Mouse (Mus musculus) lung, embryonic 15.5 days (tissue): Measurements from ENCODE around the gene Fam43a. TPM values are rescaled to one million over a fixed set of nuclear protein-coding genes. Genes with fewer than 3 reads are reported as not detected.

ENCODE experiments used
- ATAC-seq: fragments of 200-750 bp; cut with Nextera tagmentation; 2 replicates; pipeline ENCODE4 v1.8.0; 2017; ENCODE audit warnings: moderate number of reproducible peaks, borderline replicate concordance; ENCODE audit not compliant: low FRiP score, low TSS enrichment; ENCODE audit errors: extremely low read depth
- H3K27ac ChIP-seq: fragments of 300-500 bp; sonication (generic); 2 replicates; pipeline ENCODE4 v1.5.1; 2015; ENCODE audit warnings: moderate library complexity, mild to moderate bottlenecking, inconsistent platforms
- H3K27me3 ChIP-seq: fragments of 300-500 bp; sonication (generic); 2 replicates; pipeline ENCODE4 v1.6.1; 2015; ENCODE audit warnings: inconsistent platforms
- H3K36me3 ChIP-seq: fragments of 300-500 bp; sonication (generic); 2 replicates; pipeline ENCODE4 v1.6.1; 2015; ENCODE audit warnings: inconsistent platforms
- H3K4me1 ChIP-seq: fragments of 300-500 bp; sonication (generic); 2 replicates; pipeline ENCODE4 v1.6.1; 2015; ENCODE audit warnings: inconsistent platforms
- H3K4me2 ChIP-seq: fragments of 300-500 bp; sonication (generic); 2 replicates; pipeline ENCODE4 v1.6.1; 2015; ENCODE audit warnings: inconsistent platforms, mild to moderate bottlenecking, moderate library complexity
- H3K4me3 ChIP-seq: fragments of 300-500 bp; sonication (generic); 2 replicates; pipeline ENCODE4 v1.5.1; 2015; ENCODE audit warnings: mild to moderate bottlenecking, inconsistent platforms
- H3K9ac ChIP-seq: fragments of 300-500 bp; sonication (generic); 2 replicates; pipeline ENCODE4 v1.6.1; 2015; ENCODE audit warnings: inconsistent platforms
- H3K9me3 ChIP-seq: fragments of 300-500 bp; sonication (generic); 2 replicates; pipeline ENCODE4 v1.6.1; 2016; ENCODE audit warnings: inconsistent platforms
- WGBS: fragments of 180-500 bp; shearing (Covaris S2); methylation state at CpG from one replicate; pipeline ENCODE4 v1.1.7; 2015; 5-methylcytosine and 5-hydroxymethylcytosine counted together
- polyA plus RNA-seq: library from polyadenylated mRNA; unstranded; fragments of >200 nt; fragmentation: Nextera tagmentation; extraction: Ambion mirVana; gene quantifications from 2 replicates; pipeline ENCODE4 v1.2.1, GENCODE M21; 2015

The Fam43a gene
- polyA plus RNA-seq, 1 experiment from 2014 or later = 25.8 TPM

DNA sequence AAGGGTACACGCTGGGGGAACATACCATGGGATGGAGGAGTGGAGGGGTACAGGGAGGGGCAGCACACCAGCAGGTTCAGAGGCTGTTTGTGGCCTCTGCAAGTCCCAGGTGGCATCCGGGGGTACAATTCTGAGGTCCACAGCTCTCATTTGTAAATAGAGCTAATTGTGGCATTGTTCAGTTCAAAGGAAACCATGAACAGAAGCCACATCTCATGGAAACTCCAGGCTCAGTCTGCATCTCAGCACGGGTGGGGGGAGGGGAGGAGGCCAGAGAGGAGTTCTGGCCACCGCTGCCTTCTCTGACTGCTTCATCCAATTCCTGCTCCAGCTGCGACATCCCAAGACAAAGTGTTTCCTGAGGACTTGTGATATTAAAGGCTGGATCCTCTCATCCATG, 14.6 kb downstream of the Fam43a start:
- ATAC-seq = no peak
- Histone ChIP-seq H3K27me3 (no peaks in the 10 kb centered on the region), H3K4me2 (no peak overlapping the region), H3K36me3 (no peaks in the 10 kb centered on the region), H3K4me3 (no peak overlapping the region), H3K4me1 (no peaks in the 10 kb centered on the region), H3K9ac (no peak overlapping the region), H3K27ac (no peak overlapping the region), H3K9me3 (no peaks in the 10 kb centered on the region)
- 35% methylated on average over 5 of the region's 5 CpGs for WGBS

DNA sequence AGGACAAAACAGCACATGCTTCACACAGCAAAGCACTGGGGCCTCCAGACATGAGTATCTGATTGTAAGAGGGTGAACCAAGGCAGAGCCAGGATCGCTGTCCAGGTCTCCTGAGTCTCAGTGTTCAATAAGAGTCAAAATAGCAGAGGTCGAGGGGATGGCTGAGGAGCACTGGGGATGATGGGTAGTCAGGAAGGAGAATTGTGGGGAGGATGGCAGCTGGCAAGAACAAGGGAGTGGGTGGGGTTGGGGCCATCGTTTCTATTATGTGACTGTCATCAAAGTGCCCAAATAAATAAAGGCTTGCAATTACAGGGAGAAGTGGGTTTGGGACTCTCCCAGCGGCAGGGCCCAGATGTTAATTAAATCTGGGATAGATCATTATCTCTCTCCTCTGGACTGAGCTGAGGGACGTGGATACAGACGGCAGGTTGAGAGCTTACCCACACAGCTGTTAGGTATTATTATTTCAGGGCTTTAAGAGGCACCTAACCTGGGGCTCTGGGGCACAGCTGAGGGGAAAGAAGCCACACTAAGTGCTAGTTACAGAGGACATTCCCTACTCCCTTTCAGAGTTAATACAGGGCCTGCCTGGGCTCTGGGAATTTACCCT, 15.3 kb downstream of the Fam43a start:
- WGBS = 45% methylated on average over 6 of the region's 6 CpGs
- Histone ChIP-seq H3K9me3 (no peaks in the 10 kb centered on the region), H3K27ac (no peak overlapping the region), H3K4me2 (no peak overlapping the region), H3K9ac (no peak overlapping the region), H3K36me3 (no peaks in the 10 kb centered on the region), H3K4me3 (no peak overlapping the region), H3K27me3 (no peaks in the 10 kb centered on the region), H3K4me1 (no peaks in the 10 kb centered on the region)
- no peak for ATAC-seq

DNA sequence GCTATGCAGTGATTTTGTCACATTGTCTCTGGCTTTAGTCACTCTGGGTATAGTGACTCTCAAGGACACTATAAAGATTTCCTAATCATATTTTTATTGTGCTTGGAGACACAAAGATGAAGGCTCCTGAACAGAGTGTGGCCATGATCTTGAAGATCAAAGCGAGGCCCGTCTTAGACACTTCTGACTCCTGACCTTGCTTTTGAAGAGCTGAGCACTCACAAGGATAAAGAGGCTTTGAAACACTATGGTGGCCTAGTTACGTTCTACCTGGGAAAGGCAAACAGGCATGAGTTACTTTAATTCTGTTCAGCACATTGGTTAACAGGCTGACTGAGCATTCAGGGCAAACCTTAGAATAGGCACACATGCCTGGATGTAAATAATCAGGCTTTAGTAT, 16.8 kb downstream of the Fam43a start:
- ATAC-seq = no peak
- Histone ChIP-seq H3K27ac (no peak overlapping the region), H3K4me3 (no peak overlapping the region), H3K9ac (no peak overlapping the region), H3K36me3 (no peaks in the 10 kb centered on the region), H3K27me3 (no peaks in the 10 kb centered on the region), H3K4me1 (no peaks in the 10 kb centered on the region), H3K9me3 (no peaks in the 10 kb centered on the region), H3K4me2 (no peak overlapping the region)
- WGBS = 59% methylated on average over 3 of the region's 3 CpGs

DNA sequence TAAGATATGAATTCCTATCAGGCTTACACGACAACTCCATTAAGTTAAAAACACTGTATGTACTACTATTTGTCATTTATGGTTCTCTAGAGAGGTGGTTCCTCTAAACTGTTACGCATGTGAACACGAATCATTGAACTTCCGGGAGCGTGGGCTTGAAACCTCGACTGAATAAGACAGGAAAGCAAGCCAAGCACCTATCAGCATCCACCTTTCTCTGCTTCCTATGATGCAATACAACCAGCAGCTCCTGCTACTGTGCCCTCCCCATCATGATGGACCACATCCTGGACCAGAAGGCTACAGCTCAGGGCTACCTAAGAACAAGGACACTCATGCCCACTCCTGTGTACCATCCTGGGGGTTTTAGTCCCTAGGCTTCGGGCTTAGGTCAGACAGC, 24.1 kb downstream of the Fam43a start:
- Histone ChIP-seq H3K9ac (no peak overlapping the region), H3K4me3 (no peak overlapping the region), H3K4me2 (no peak overlapping the region), H3K4me1 (no peaks in the 10 kb centered on the region), H3K27me3 (no peaks in the 10 kb centered on the region), H3K27ac (no peak overlapping the region), H3K9me3 (no peaks in the 10 kb centered on the region), H3K36me3 (no peaks in the 10 kb centered on the region)
- 73% methylated on average over 7 of the region's 7 CpGs for WGBS
- ATAC-seq = no peak

DNA sequence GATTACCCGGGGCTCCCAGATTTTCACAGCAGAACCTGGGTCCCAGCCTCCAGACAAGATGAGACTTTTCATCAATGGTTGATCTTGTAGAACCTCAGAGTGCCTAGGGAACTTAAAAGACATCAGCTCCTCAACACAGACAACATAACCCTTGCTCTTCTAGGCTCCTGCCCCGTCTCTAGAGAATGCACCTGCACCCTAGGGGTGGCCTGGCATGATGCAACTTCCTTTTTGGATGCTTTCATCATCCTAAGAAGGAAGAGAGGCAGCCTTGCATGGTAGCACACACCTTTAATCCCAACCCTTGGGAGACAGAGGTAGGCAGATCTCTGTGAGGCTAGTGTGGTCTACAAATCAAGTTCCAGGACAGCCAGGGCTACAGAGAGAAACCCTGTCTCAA, 25.1 kb downstream of the Fam43a start:
- H3K36me3 ChIP-seq = no peaks in the 10 kb centered on the region
- H3K27me3 ChIP-seq = no peaks in the 10 kb centered on the region
- no peak overlapping the region for H3K4me3 ChIP-seq
- WGBS = 68% methylated on average over 2 of the region's 2 CpGs
- no peaks in the 10 kb centered on the region for H3K4me1 ChIP-seq
- no peaks in the 10 kb centered on the region for H3K9me3 ChIP-seq
- no peak overlapping the region for H3K4me2 ChIP-seq
- no peak overlapping the region for H3K9ac ChIP-seq
- H3K27ac ChIP-seq = no peak overlapping the region
- no peak for ATAC-seq

DNA sequence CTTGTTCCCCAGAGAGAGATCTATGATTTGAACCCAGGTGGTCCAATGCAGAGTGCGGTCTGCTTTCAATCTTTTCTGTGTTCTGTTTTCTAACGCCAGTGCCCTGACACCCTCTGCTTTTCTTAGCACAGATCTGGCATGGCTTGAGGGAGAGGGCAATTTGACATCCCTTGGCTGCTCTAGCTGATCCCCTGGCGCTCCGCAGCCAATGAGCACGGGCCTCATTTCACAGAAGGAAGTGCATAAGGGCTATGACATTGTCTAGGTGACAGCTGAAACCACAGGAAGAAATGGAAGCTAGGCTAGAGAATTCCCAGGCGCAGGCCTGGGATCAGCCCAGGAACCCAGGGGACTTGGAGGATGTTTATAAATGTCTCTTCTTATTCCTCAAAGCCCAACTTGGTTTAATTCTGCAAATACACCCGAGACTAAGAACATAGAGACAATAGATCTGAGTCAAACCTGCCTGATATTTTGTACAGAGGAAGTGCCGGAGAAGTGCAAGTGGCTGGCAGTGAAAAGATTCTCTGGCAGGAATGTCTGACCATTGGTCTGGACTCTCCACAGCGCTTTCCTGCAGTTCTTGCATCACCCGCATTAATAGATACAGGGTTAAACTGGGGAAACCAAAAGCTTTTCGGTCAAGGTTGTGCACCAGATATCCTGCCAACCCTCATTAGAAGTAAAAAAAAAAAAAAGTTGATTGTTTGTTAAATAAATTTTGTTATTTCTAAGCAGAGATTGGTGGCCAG, 28.2 kb downstream of the Fam43a start:
- 60% methylated on average over 11 of the region's 11 CpGs for WGBS
- no peak overlapping the region for H3K27ac ChIP-seq
- no peak overlapping the region for H3K4me2 ChIP-seq
- no peaks in the 10 kb centered on the region for H3K36me3 ChIP-seq
- H3K27me3 ChIP-seq = no peaks in the 10 kb centered on the region
- ATAC-seq = no peak
- H3K9ac ChIP-seq = no peak overlapping the region
- H3K4me1 ChIP-seq = no peaks in the 10 kb centered on the region
- no peaks in the 10 kb centered on the region for H3K9me3 ChIP-seq
- no peak overlapping the region for H3K4me3 ChIP-seq

DNA sequence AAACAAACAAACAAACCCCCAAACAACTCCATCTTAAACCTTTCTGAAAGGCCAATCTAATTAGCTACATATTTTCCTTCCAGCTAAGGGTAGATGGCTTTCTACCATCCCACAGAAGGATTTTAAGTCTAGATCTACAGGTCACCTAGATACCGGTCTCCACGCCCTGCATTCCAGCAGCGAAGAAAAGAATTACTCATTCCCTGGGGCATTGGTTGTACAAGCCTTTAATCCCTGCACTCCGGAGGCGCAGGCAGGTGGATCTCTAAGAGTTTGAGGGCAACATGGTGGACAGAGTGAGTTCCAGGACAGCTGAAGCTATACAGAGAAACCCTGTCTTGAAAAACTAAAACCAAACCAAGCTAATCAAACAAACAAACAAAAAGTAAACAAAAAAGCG, 28.9 kb downstream of the Fam43a start:
- no peaks in the 10 kb centered on the region for H3K36me3 ChIP-seq
- no peak overlapping the region for H3K4me3 ChIP-seq
- ATAC-seq = no peak
- H3K4me1 ChIP-seq = no peaks in the 10 kb centered on the region
- WGBS = 43% methylated on average over 6 of the region's 6 CpGs
- no peak overlapping the region for H3K4me2 ChIP-seq
- H3K27me3 ChIP-seq = no peaks in the 10 kb centered on the region
- no peaks in the 10 kb centered on the region for H3K9me3 ChIP-seq
- H3K9ac ChIP-seq = no peak overlapping the region
- no peak overlapping the region for H3K27ac ChIP-seq

DNA sequence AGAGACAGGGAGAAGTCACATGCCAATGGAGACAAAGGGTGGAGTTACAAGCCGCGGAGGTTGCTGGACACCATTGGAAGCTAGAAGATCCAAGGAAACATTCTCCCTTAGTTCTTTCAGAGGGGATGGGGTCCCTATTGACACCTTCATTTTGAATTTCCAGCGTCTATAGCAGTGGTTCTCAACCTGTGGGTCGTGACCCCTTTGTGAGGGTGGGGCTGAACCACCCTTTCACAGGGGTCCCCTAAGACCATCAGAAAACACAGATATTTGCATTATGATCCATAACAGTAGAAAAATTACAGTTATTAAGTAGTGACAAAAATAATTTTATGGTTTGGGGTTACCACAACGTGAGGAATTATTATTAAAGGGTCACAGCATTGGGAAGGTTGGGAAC, 30.0 kb downstream of the Fam43a start:
- Histone ChIP-seq H3K9me3 (no peaks in the 10 kb centered on the region), H3K27ac (no peak overlapping the region), H3K4me2 (no peak overlapping the region), H3K36me3 (no peaks in the 10 kb centered on the region), H3K27me3 (no peaks in the 10 kb centered on the region), H3K9ac (no peak overlapping the region), H3K4me3 (no peak overlapping the region), H3K4me1 (no peaks in the 10 kb centered on the region)
- WGBS = 86% methylated on average over 5 of the region's 5 CpGs
- no peak for ATAC-seq

DNA sequence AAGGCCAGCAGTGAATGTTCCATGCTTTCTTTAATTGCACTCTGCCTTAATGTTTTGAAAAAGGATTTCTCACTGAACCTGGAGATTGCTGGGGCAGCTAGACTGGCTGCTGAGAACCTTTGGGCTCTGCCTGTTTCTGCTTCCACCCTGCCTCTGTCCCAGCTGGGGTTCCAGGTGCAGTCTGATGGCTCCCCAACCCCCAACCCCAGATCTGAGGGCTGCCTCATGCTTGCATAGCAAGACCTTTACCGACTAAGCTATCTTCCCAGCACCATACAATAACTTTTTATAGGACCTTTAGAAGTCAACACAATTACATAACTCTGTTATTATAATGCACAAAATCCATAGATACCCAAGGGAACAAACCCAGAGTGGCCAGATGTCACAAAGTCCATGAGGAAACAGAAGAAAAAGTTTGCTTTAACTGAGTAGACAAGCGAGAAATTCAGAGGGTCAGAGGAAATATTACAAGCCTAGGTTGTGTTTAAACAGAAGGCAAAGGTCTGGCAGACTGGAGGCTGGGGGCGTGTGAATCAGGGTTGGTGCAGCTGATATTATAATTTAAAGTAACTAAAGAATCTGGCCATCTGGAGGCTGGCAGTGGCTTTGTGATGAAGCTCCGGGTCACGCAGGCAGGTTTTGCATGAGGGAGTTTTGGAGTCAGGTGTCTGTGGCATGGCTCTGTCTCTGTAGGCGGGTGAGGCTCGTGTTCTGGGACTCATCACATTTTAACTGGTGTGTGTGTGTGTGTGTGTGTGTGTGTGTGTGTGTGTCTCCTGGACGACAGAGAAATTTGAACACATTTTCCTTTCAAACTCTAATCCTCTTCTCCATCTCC, 34.6 kb downstream of the Fam43a start:
- Histone ChIP-seq H3K27ac (no peak overlapping the region), H3K4me3 (no peak overlapping the region), H3K9ac (no peak overlapping the region), H3K4me1 (no peaks in the 10 kb centered on the region), H3K27me3 (no peaks in the 10 kb centered on the region), H3K36me3 (no peaks in the 10 kb centered on the region), H3K4me2 (no peak overlapping the region), H3K9me3 (no peaks in the 10 kb centered on the region)
- ATAC-seq = no peak
- 52% methylated on average over 8 of the region's 8 CpGs for WGBS

DNA sequence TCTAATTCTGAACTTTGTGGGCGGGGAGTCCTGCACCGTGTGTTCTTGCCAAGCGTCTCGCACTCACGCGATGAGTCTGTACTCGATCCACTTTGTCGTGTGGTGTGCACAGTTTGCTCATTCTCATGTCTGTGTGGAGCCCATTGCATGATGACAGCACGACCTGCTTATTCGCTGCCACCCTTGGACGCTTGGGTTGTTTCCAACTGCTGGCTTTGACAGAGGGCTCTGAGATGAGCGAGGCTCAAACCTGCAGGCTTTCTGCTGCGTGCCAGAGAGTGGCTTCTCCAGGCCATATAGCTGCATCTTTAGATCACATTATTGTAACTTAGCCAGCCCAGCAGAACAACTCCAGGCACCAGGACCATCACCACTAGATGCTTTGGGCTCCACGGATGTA, 39.1 kb downstream of the Fam43a start:
- Histone ChIP-seq H3K4me3 (no peak overlapping the region), H3K4me2 (no peak overlapping the region), H3K36me3 (no peaks in the 10 kb centered on the region), H3K4me1 (no peaks in the 10 kb centered on the region), H3K9me3 (no peaks in the 10 kb centered on the region), H3K9ac (no peak overlapping the region), H3K27me3 (no peaks in the 10 kb centered on the region), H3K27ac (no peak overlapping the region)
- no peak for ATAC-seq
- 85% methylated on average over 14 of the region's 14 CpGs for WGBS

DNA sequence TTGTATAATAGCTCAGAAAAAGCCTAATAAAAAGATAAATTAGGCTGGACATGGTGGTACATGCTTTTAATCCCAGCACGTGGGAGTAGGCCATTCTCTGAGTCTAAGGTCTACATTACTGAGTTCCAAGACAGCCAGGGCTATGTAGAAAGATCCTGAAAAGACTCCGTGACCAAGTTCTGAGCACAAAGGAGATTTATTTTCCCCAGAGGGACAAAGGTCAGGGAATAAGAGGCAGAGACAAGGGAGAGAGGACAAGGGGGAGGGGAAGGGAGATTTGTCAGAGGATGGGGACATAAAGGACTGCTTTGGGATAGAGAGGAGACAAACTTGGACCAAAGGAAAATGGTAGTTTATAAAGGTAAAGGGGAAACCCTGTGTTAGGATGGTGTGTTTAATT, 41.1 kb downstream of the Fam43a start:
- Histone ChIP-seq H3K9ac (no peak overlapping the region), H3K4me3 (no peak overlapping the region), H3K36me3 (no peaks in the 10 kb centered on the region), H3K4me2 (no peak overlapping the region), H3K4me1 (no peaks in the 10 kb centered on the region), H3K9me3 (no peaks in the 10 kb centered on the region), H3K27ac (no peak overlapping the region), H3K27me3 (no peaks in the 10 kb centered on the region)
- ATAC-seq = no peak
- 60% methylated on average over 2 of the region's 2 CpGs for WGBS

DNA sequence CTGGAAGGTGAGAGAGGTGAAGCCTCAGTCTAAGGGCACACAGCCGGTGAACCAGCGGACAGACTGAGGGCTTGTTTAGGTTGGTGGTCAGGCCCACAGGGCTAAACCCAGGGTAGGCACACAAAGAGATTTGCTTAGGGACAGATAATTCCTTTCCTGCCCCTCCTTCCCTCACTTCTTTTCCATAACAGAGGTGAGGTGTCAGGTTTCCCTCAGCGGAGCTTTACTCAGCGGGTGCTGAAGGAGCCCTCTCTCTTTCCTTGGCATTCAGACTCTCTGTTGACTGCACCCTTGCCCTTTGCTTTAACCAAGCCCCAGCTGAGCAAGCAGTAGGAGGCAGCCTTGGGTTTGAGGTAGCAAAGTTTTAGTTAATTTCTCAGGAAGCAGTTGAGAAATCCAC, 41.9 kb downstream of the Fam43a start:
- no peaks in the 10 kb centered on the region for H3K36me3 ChIP-seq
- no peak for ATAC-seq

More for the DNA sequence above, 41.9 kb downstream of the Fam43a start:
- Histone ChIP-seq H3K4me1 (no peaks in the 10 kb centered on the region), H3K9ac (no peak overlapping the region), H3K4me2 (no peak overlapping the region), H3K4me3 (no peak overlapping the region), H3K9me3 (no peaks in the 10 kb centered on the region), H3K27ac (no peak overlapping the region), H3K27me3 (no peaks in the 10 kb centered on the region)
- WGBS = 47% methylated on average over 4 of the region's 4 CpGs
